Mouse (Mus musculus): ENCODE results near the gene Cacna2d2. TPM values are rescaled to one million over a fixed set of nuclear protein-coding genes. Genes with fewer than 3 reads are reported as not detected.

The Cacna2d2 gene
- polyA plus RNA-seq, 1 experiment from 2014 or later: 1.1 TPM

GRCm38 (mm10) chr9:107542352-107542686, 142.9 kb downstream of the Cacna2d2 start:
- no peaks in the 10 kb centered on the region for H3K9me3 ChIP-seq
- H3K4me3 ChIP-seq: peak overlapping the region; percentile 50
- H3K27me3 ChIP-seq: no peaks in the 10 kb centered on the region
- H3K4me1 ChIP-seq: peaks cover 26% of the 10 kb centered on the region
- peak overlapping the region; percentile 80 for H3K4me2 ChIP-seq (replicated peaks)
- under 1% methylated on average over 11 of the region's 11 CpGs for WGBS
- no peak for ATAC-seq (ENCODE audit: insufficient number of reproducible peaks, insufficient read depth, low FRiP score, low TSS enrichment)
- H3K36me3 ChIP-seq: peaks cover 47% of the 10 kb centered on the region
- 0 out of 2 replicates have a peak overlapping the region, but pooled peaks have one; percentile 52 for H3K27ac ChIP-seq
- peak overlapping the region; percentile 58 for H3K9ac ChIP-seq

GRCm38 (mm10) chr9:107542721-107543120, 143.3 kb downstream of the Cacna2d2 start:
- H3K9me3 ChIP-seq: no peaks in the 10 kb centered on the region

GRCm38 (mm10) chr9:107543299-107543698, 143.9 kb downstream of the Cacna2d2 start:
- WGBS: 86% methylated on average over 11 of the region's 11 CpGs
- no peak overlapping the region for H3K9ac ChIP-seq
- H3K36me3 ChIP-seq: peaks cover 40% of the 10 kb centered on the region
- H3K27me3 ChIP-seq: no peaks in the 10 kb centered on the region
- H3K4me1 ChIP-seq: peaks cover 30% of the 10 kb centered on the region
- no peak overlapping the region for H3K27ac ChIP-seq
- H3K9me3 ChIP-seq: no peaks in the 10 kb centered on the region
- H3K4me2 ChIP-seq (replicated peaks): peak overlapping the region; percentile 80
- H3K4me3 ChIP-seq: no peak overlapping the region
- no peak for ATAC-seq (ENCODE audit: insufficient number of reproducible peaks, insufficient read depth, low FRiP score, low TSS enrichment)

More at GRCm38 (mm10) chr9:107542721-107543120, 143.3 kb downstream of the Cacna2d2 start:
- peak overlapping the region; percentile 50 for H3K4me3 ChIP-seq
- H3K4me2 ChIP-seq (replicated peaks): peak overlapping the region; percentile 80
- 52% methylated on average over 8 of the region's 8 CpGs for WGBS
- ATAC-seq (ENCODE audit: insufficient number of reproducible peaks, insufficient read depth, low FRiP score, low TSS enrichment): no peak
- peak overlapping the region; percentile 58 for H3K9ac ChIP-seq
- H3K27me3 ChIP-seq: no peaks in the 10 kb centered on the region
- H3K36me3 ChIP-seq: peaks cover 46% of the 10 kb centered on the region
- 0 out of 2 replicates have a peak overlapping the region, but pooled peaks have one; percentile 52 for H3K27ac ChIP-seq
- peaks cover 30% of the 10 kb centered on the region for H3K4me1 ChIP-seq

- Histone ChIP-seq H3K4me3 (no peak overlapping the region), H3K36me3 (peaks cover 31% of the 10 kb centered on the region), H3K27ac (no peak overlapping the region), H3K9ac (no peak overlapping the region), H3K4me1 (peaks cover 30% of the 10 kb centered on the region), H3K9me3 (no peaks in the 10 kb centered on the region), H3K27me3 (no peaks in the 10 kb centered on the region), H3K4me2 (replicated peaks) (no peak overlapping the region)
- ATAC-seq (ENCODE audit: insufficient number of reproducible peaks, insufficient read depth, low FRiP score, low TSS enrichment): no peak
- WGBS: 92% methylated on average over 17 of the region's 17 CpGs
These were observed 144.8 kb downstream of the Cacna2d2 start for GRCm38 (mm10) chr9:107544196-107544700.

- ATAC-seq (ENCODE audit: insufficient number of reproducible peaks, insufficient read depth, low FRiP score, low TSS enrichment): no peak
- H3K4me3 ChIP-seq: no peak overlapping the region
- H3K9me3 ChIP-seq: no peaks in the 10 kb centered on the region
- H3K36me3 ChIP-seq: peaks cover 26% of the 10 kb centered on the region
- no peak overlapping the region for H3K9ac ChIP-seq
- H3K27me3 ChIP-seq: 0 out of 2 replicates have a peak, but pooled peaks cover 3% of the 10 kb centered on the region
- no peak overlapping the region for H3K27ac ChIP-seq
- peaks cover 30% of the 10 kb centered on the region for H3K4me1 ChIP-seq
- no peak overlapping the region for H3K4me2 ChIP-seq (replicated peaks)
- 93% methylated on average over 12 of the region's 12 CpGs for WGBS
These were observed 145.3 kb downstream of the Cacna2d2 start for GRCm38 (mm10) chr9:107544729-107545128.

GRCm38 (mm10) chr9:107545199-107545598, 145.8 kb downstream of the Cacna2d2 start:
- H3K9me3 ChIP-seq: no peaks in the 10 kb centered on the region
- no peak overlapping the region for H3K4me2 ChIP-seq (replicated peaks)
- H3K9ac ChIP-seq: no peak overlapping the region
- H3K4me3 ChIP-seq: no peak overlapping the region
- ATAC-seq (ENCODE audit: insufficient number of reproducible peaks, insufficient read depth, low FRiP score, low TSS enrichment): no peak
- H3K27ac ChIP-seq: no peak overlapping the region
- H3K36me3 ChIP-seq: peaks cover 21% of the 10 kb centered on the region
- H3K4me1 ChIP-seq: peaks cover 30% of the 10 kb centered on the region
- H3K27me3 ChIP-seq: 0 out of 2 replicates have a peak, but pooled peaks cover 6% of the 10 kb centered on the region
- WGBS: 85% methylated on average over 10 of the region's 10 CpGs

GRCm38 (mm10) chr9:107545602-107546001, 146.2 kb downstream of the Cacna2d2 start:
- ATAC-seq (ENCODE audit: insufficient number of reproducible peaks, insufficient read depth, low FRiP score, low TSS enrichment): no peak
- H3K4me2 ChIP-seq (replicated peaks): no peak overlapping the region
- H3K36me3 ChIP-seq: peaks cover 20% of the 10 kb centered on the region
- no peak overlapping the region for H3K27ac ChIP-seq
- no peak overlapping the region for H3K4me3 ChIP-seq
- 12% methylated on average over 3 of the region's 3 CpGs for WGBS
- peaks cover 10% of the 10 kb centered on the region; the same call in 1 of the 2 replicates for H3K27me3 ChIP-seq
- no peak overlapping the region for H3K9ac ChIP-seq
- no peaks in the 10 kb centered on the region for H3K9me3 ChIP-seq
- peaks cover 32% of the 10 kb centered on the region for H3K4me1 ChIP-seq

- H3K9me3 ChIP-seq: no peaks in the 10 kb centered on the region
- H3K27ac ChIP-seq: no peak within 1 kb of the TSS
- 4% methylated on average over 20 of the region's 20 CpGs for WGBS
- peaks cover 20% of the 10 kb centered on the region for H3K36me3 ChIP-seq
- H3K9ac ChIP-seq: 0 out of 2 replicates have a peak within 1 kb of the TSS, but pooled peaks have one; percentile 5
- H3K4me2 ChIP-seq (replicated peaks): peak within 1 kb of the TSS; percentile 41
- H3K4me1 ChIP-seq: peaks cover 38% of the 10 kb centered on the region
- H3K4me3 ChIP-seq: 0 out of 2 replicates have a peak within 1 kb of the TSS, but pooled peaks have one; percentile 12
- ATAC-seq (ENCODE audit: insufficient number of reproducible peaks, insufficient read depth, low FRiP score, low TSS enrichment): peak; percentile 48; the same call in 1 of the 2 replicates
- H3K27me3 ChIP-seq: peaks cover 13% of the 10 kb centered on the region; the same call in 1 of the 2 replicates
These were observed 147.6 kb downstream of the Cacna2d2 start, which contains the start of gene Zmynd10 for GRCm38 (mm10) chr9:107547026-107547425. Gene Zmynd10 (plus strand): TSS chr9:107547298.

GRCm38 (mm10) chr9:107547957-107548356, 148.5 kb downstream of the Cacna2d2 start:
- no peak overlapping the region for H3K4me2 ChIP-seq (replicated peaks)
- no peak overlapping the region for H3K4me3 ChIP-seq
- no peaks in the 10 kb centered on the region for H3K9me3 ChIP-seq
- peaks cover 13% of the 10 kb centered on the region; the same call in 1 of the 2 replicates for H3K27me3 ChIP-seq
- ATAC-seq (ENCODE audit: insufficient number of reproducible peaks, insufficient read depth, low FRiP score, low TSS enrichment): no peak
- H3K4me1 ChIP-seq: peaks cover 40% of the 10 kb centered on the region
- no peak overlapping the region for H3K9ac ChIP-seq
- H3K36me3 ChIP-seq: peaks cover 20% of the 10 kb centered on the region
- H3K27ac ChIP-seq: no peak overlapping the region
- WGBS: 76% methylated on average over 5 of the region's 5 CpGs

- Histone ChIP-seq H3K36me3 (peaks cover 16% of the 10 kb centered on the region), H3K27ac (no peak overlapping the region), H3K9ac (no peak overlapping the region), H3K9me3 (no peaks in the 10 kb centered on the region), H3K27me3 (peaks cover 13% of the 10 kb centered on the region; the same call in 1 of the 2 replicates), H3K4me2 (replicated peaks) (no peak overlapping the region), H3K4me3 (no peak overlapping the region), H3K4me1 (peaks cover 46% of the 10 kb centered on the region)
- 88% methylated on average over 10 of the region's 10 CpGs for WGBS
- ATAC-seq (ENCODE audit: insufficient number of reproducible peaks, insufficient read depth, low FRiP score, low TSS enrichment): no peak
These were observed 149.4 kb downstream of the Cacna2d2 start for GRCm38 (mm10) chr9:107548820-107549219.

GRCm38 (mm10) chr9:107549297-107550074, 150.1 kb downstream of the Cacna2d2 start:
- Histone ChIP-seq H3K27me3 (peaks cover 13% of the 10 kb centered on the region; the same call in 1 of the 2 replicates), H3K4me1 (peaks cover 46% of the 10 kb centered on the region), H3K27ac (no peak overlapping the region), H3K9me3 (no peaks in the 10 kb centered on the region), H3K4me3 (no peak overlapping the region), H3K36me3 (peaks cover 10% of the 10 kb centered on the region), H3K9ac (no peak overlapping the region), H3K4me2 (replicated peaks) (no peak overlapping the region)
- WGBS: 82% methylated on average over 20 of the region's 20 CpGs
- ATAC-seq (ENCODE audit: insufficient number of reproducible peaks, insufficient read depth, low FRiP score, low TSS enrichment): no peak
